Mouse (Mus musculus) G1E (cell line): ENCODE measurements at regions not wholly inside any gene's neighbourhood (a gene's known extent, or its start where the extent isn't known, plus 50 kb on each side); places are given as distances from the start of the nearest gene placed in this dataset.

Source experiments
- CTCF ChIP-seq: IDR thresholded peaks from 2 replicates; pipeline ENCODE4 v1.5.1; 2012; ENCODE audit warnings: low read depth, low read length, inconsistent platforms, mixed read lengths
- TAL1 ChIP-seq: conservative IDR thresholded peaks from 2 replicates; pipeline ENCODE4 v1.6.1; 2012; ENCODE audit warnings: low read depth, low read length, inconsistent platforms, mixed read lengths

- TF ChIP-seq CTCF (no peak), TAL1 (no peak)
Measured at GRCm38 (mm10) chr13:28880888-28881287, 72.6 kb downstream of the Sox4 start.
